ENCODE assay signal across 16 mouse cellular contexts in the genomic region with DNA sequence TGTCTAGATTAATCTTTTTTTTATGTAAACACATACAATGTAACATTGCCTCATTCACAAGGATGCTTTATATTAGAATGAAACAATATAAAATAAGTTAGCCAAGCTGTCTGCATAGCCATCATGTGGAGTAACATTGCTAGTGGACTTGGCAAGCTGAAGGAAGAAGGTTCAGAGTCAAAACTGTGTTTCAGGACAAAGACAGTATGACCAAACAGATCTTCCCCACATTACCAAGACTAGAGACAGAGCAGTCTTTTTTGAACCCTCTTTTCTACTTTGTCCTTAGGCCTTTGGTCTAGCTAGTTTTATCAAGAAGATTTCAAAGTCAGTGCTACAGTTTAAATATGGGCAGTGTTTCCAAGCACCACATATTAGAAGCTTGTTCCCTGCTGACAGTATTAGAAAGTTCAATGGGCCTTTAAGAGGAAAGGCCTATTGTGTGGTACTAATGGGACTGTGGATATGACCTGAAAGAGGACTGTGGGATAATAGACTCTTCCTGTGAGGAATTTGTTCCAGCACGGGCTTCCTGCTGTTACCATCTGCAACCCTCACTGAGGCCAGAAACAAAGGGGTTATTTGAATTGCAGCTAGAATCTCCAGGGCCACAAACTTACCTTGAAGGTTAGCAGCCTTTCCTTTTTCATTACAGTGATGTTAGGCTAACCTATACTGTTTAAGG.
DNase-seq lines count a peak whose midpoint lies in the region; ATAC-seq and TF ChIP-seq lines count a peak whose summit lies in the region.
"Had no signal": no experiment of that assay in that cellular context is flagged by ENCODE, and none has a peak within 500 bp of the region (broad histone marks: within the 10 kb centered on the region; RNA-seq: fewer than 3 reads in every experiment).

No protein-coding gene starts in this region.

- H3K36me3 ChIP-seq in midbrain, embryonic 10.5 days = no peaks in the 10 kb centered on the region
- H3K36me3 ChIP-seq in midbrain, postnatal 0 days (ENCODE audit: insufficient read depth, low read length) = no peaks in the 10 kb centered on the region
- H3K36me3 ChIP-seq in forebrain, embryonic 13.5 days (ENCODE audit: poor library complexity, severe bottlenecking) = no peaks in the 10 kb centered on the region
- no peaks in the 10 kb centered on the region for H3K36me3 ChIP-seq in neural tube, embryonic 13.5 days
- H3K36me3 ChIP-seq: heart, embryonic 15.5 days; limb, embryonic 13.5 days; lung, embryonic 15.5 days had no signal

- no peak for ATAC-seq in midbrain, postnatal 0 days (ENCODE audit: low FRiP score)
- peak; percentile 67; the same call in 1 of the 2 replicates for ATAC-seq in forebrain, embryonic 13.5 days
- peak; percentile 71 for ATAC-seq in neural tube, embryonic 13.5 days (ENCODE audit: low read depth)
- ATAC-seq: intestine, embryonic 16.5 days had no signal

- intact Hi-C loops in left cerebral cortex, postnatal 10 days (cut with DNase I) = no loop called here

- 3% methylated on average over 1 of the region's 1 CpGs for WGBS in midbrain, embryonic 10.5 days
- 11% methylated on average over 1 of the region's 1 CpGs for WGBS in midbrain, postnatal 0 days
- 0% methylated on average over 1 of the region's 1 CpGs for WGBS in forebrain, embryonic 13.5 days
- 0% methylated on average over 1 of the region's 1 CpGs for WGBS in neural tube, embryonic 13.5 days

- no peak for TF ChIP-seq CTCF in midbrain, postnatal 0 days (IDR thresholded peaks at IDR 0.05)

- H3K27me3 ChIP-seq in midbrain, embryonic 10.5 days (ENCODE audit: low read depth, poor library complexity, severe bottlenecking) = peaks cover 13% of the 10 kb centered on the region; the same call in 1 of the 2 replicates
- H3K27me3 ChIP-seq in midbrain, postnatal 0 days (ENCODE audit: insufficient read depth, low read length) = no peaks in the 10 kb centered on the region
- no peaks in the 10 kb centered on the region for H3K27me3 ChIP-seq in forebrain, embryonic 13.5 days
- H3K27me3 ChIP-seq in neural tube, embryonic 13.5 days = no peaks in the 10 kb centered on the region
- H3K27me3 ChIP-seq: heart, embryonic 15.5 days; limb, embryonic 13.5 days; lung, embryonic 15.5 days had no signal

- H3K4me3 ChIP-seq in midbrain, embryonic 10.5 days = no peak overlapping the region
- H3K4me3 ChIP-seq in midbrain, postnatal 0 days (ENCODE audit: low read depth, low read length) = no peak overlapping the region
- H3K4me3 ChIP-seq in forebrain, embryonic 13.5 days = no peak overlapping the region
- H3K4me3 ChIP-seq in neural tube, embryonic 13.5 days = no peak overlapping the region
- H3K4me3 ChIP-seq: erythroblast, embryonic 14.5 days; heart, embryonic 15.5 days; limb, embryonic 13.5 days; lung, embryonic 15.5 days had no signal

- 0 out of 2 replicates have a peak overlapping the region, but pooled peaks have one; percentile 42 for H3K27ac ChIP-seq in midbrain, embryonic 10.5 days (replicated peaks)
- no peak overlapping the region for H3K27ac ChIP-seq in midbrain, postnatal 0 days (ENCODE audit: low read depth, low read length)
- H3K27ac ChIP-seq in forebrain, embryonic 13.5 days = no peak overlapping the region
- H3K27ac ChIP-seq in neural tube, embryonic 13.5 days (replicated peaks) = no peak overlapping the region
- H3K27ac ChIP-seq: heart, embryonic 15.5 days; limb, embryonic 13.5 days; lung, embryonic 15.5 days had no signal

- H3K9me3 ChIP-seq in midbrain, embryonic 10.5 days (replicated peaks) = no peaks in the 10 kb centered on the region
- no peaks in the 10 kb centered on the region for H3K9me3 ChIP-seq in midbrain, postnatal 0 days (ENCODE audit: low read length)
- H3K9me3 ChIP-seq in forebrain, embryonic 13.5 days (replicated peaks) = no peaks in the 10 kb centered on the region
- no peaks in the 10 kb centered on the region for H3K9me3 ChIP-seq in neural tube, embryonic 13.5 days
- H3K9me3 ChIP-seq: heart, embryonic 15.5 days; limb, embryonic 13.5 days; lung, embryonic 15.5 days had no signal

- no peak overlapping the region for H3K9ac ChIP-seq in midbrain, postnatal 0 days (replicated peaks; ENCODE audit: low read length, poor library complexity, severe bottlenecking)
- H3K9ac ChIP-seq in forebrain, embryonic 13.5 days = no peak overlapping the region
- H3K9ac ChIP-seq in neural tube, embryonic 13.5 days = no peak overlapping the region
- H3K9ac ChIP-seq: heart, embryonic 15.5 days; limb, embryonic 13.5 days; lung, embryonic 15.5 days had no signal

- H3K4me1 ChIP-seq in midbrain, embryonic 10.5 days = peaks cover 14% of the 10 kb centered on the region
- H3K4me1 ChIP-seq in midbrain, postnatal 0 days (ENCODE audit: insufficient read depth, low read length) = no peaks in the 10 kb centered on the region
- H3K4me1 ChIP-seq in forebrain, embryonic 13.5 days = peaks cover 5% of the 10 kb centered on the region; the same call in 1 of the 2 replicates
- 0 out of 2 replicates have a peak, but pooled peaks cover 7% of the 10 kb centered on the region for H3K4me1 ChIP-seq in neural tube, embryonic 13.5 days (replicated peaks)
- H3K4me1 ChIP-seq: heart, embryonic 15.5 days; limb, embryonic 13.5 days; lung, embryonic 15.5 days had no signal

- peak; percentile 32 for DNase-seq in midbrain, embryonic 10.5 days (ENCODE audit: low spot score)
- no peak for DNase-seq in midbrain, postnatal 0 days (ENCODE audit: low spot score)
- DNase-seq in cerebellum, adult 9-10 months = peak; percentile 57
- no peak for DNase-seq in left cerebral cortex, postnatal 10 days (ENCODE audit: extremely low spot score in 1 of 2, low spot score in 2 of 2)
- DNase-seq in liver = no peak
- no peak for DNase-seq in layer of hippocampus, postnatal 25 days (ENCODE audit: extremely low spot score in 1 of 2, low spot score in 1 of 2)
- DNase-seq: gastrocnemius, postnatal 36 days; right cerebral cortex, adult 18-20 months; thymus, postnatal 25 days had no signal

- H3K4me2 ChIP-seq in midbrain, postnatal 0 days (ENCODE audit: low read depth, low read length, poor library complexity, severe bottlenecking) = no peak overlapping the region
- no peak overlapping the region for H3K4me2 ChIP-seq in forebrain, embryonic 13.5 days
- H3K4me2 ChIP-seq in neural tube, embryonic 13.5 days = no peak overlapping the region
- H3K4me2 ChIP-seq: heart, embryonic 15.5 days; limb, embryonic 13.5 days; lung, embryonic 15.5 days had no signal

Comparison
In these comparisons a context has a peak if more than half of its experiments do, and no peak if none do; other contexts are left out.
1. DNase-seq: peak in midbrain, embryonic 10.5 days (single experiment) and cerebellum, adult 9-10 months (single experiment); none in midbrain, postnatal 0 days (single experiment), left cerebral cortex, postnatal 10 days (0 of 2), liver (single experiment) and layer of hippocampus, postnatal 25 days (0 of 2).